Mouse (Mus musculus) embryonic fibroblast, embryonic 13.5 days (primary cell): ENCODE data around the gene Faim2.

Experiments used
- CTCF ChIP-seq: IDR thresholded peaks from 2 replicates; pipeline ENCODE4 v1.5.1; 2011; ENCODE audit warnings: mild to moderate bottlenecking, control low read depth, low read length, moderate library complexity, borderline replicate concordance; ENCODE audit not compliant: insufficient read depth
- POLR2A ChIP-seq: IDR thresholded peaks from 2 replicates; pipeline ENCODE4 v1.6.1; 2011; ENCODE audit warnings: low read depth, mild to moderate bottlenecking, control low read depth, low read length, moderate library complexity

GRCm38 (mm10) chr15:99453153-99453900, 74.6 kb downstream of the Faim2 start:
- TF ChIP-seq POLR2A: no peak
- no peak for TF ChIP-seq CTCF
